Mouse (Mus musculus) MEL (cell line): ENCODE results near the gene Ntrk3. TPM values are rescaled to one million over a fixed set of nuclear protein-coding genes. Genes with fewer than 3 reads are reported as not detected.

Experiments used
- DNase-seq: peaks from one replicate; pipeline ENCODE4 v3.0.0; 2011; ENCODE audit warnings: low read depth, low spot score
- H3K27ac ChIP-seq: 2 replicates; pipeline ENCODE4 v1.5.1; 2012; ENCODE audit warnings: low read depth, mild to moderate bottlenecking, control low read depth, low read length, moderate library complexity; ENCODE audit not compliant: control insufficient read depth
- H3K27me3 ChIP-seq, 2 experiments: fragments of 150-350 bp in 1 of 2; sonication (generic) in 1 of 2; 2 replicates each; pipeline ENCODE4 v1.6.1; 2012; ENCODE audit warnings: low read length in 2 of 2, mild to moderate bottlenecking in 2 of 2, improper control_type of control experiment in 1 of 2, moderate library complexity in 1 of 2; ENCODE audit not compliant: insufficient read depth in 2 of 2, control insufficient read depth in 1 of 2
- H3K36me3 ChIP-seq, 2 experiments: 2 replicates each; pipeline ENCODE4 v1.6.1; 2012 to 2014; ENCODE audit warnings: low read length in 2 of 2, improper control_type of control experiment in 1 of 2, inconsistent platforms in 1 of 2, mild to moderate bottlenecking in 1 of 2; ENCODE audit not compliant: insufficient read depth in 2 of 2, control insufficient read depth in 1 of 2
- H3K4me1 ChIP-seq, 2 experiments: fragments of 150-350 bp in 1 of 2; sonication (generic) in 1 of 2; 2 replicates each; pipeline ENCODE4 v1.6.1; 2012; ENCODE audit warnings: low read length in 2 of 2, improper control_type of control experiment in 1 of 2, mild to moderate bottlenecking in 1 of 2; ENCODE audit not compliant: insufficient read depth in 2 of 2, control insufficient read depth in 1 of 2
- H3K4me3 ChIP-seq, 2 experiments: fragments of 150-350 bp in 1 of 2; sonication (generic) in 1 of 2; 2 replicates each; pipeline ENCODE4 v1.5.1; 2012; ENCODE audit warnings: low read depth in 2 of 2, low read length in 2 of 2, mild to moderate bottlenecking in 2 of 2, moderate library complexity in 2 of 2, control low read depth in 1 of 2, improper control_type of control experiment in 1 of 2; ENCODE audit not compliant: control insufficient read depth in 1 of 2, insufficient read depth in 1 of 2
- H3K79me2 ChIP-seq: 2 replicates; pipeline ENCODE4 v1.6.1; 2012; ENCODE audit warnings: mild to moderate bottlenecking, low read length, moderate library complexity; ENCODE audit not compliant: control insufficient read depth, poor library complexity, insufficient read depth
- H3K9ac ChIP-seq: 2 replicates; pipeline ENCODE4 v1.6.1; 2012; ENCODE audit warnings: low read depth, mild to moderate bottlenecking, control low read depth, low read length, moderate library complexity; ENCODE audit not compliant: control insufficient read depth, poor library complexity, severe bottlenecking
- H3K9me3 ChIP-seq: fragments of 150-350 bp; sonication (generic); replicated peaks from 2 replicates; pipeline ENCODE4 v1.6.1; 2012; ENCODE audit warnings: mild to moderate bottlenecking, low read length, improper control_type of control experiment, moderate library complexity; ENCODE audit not compliant: insufficient read depth
- BHLHE40 ChIP-seq: IDR thresholded peaks from 2 replicates; pipeline ENCODE4 v1.6.1; 2012; ENCODE audit warnings: low read depth, mild to moderate bottlenecking, inconsistent platforms, low read length, improper control_type of control experiment, borderline replicate concordance
- CHD1 ChIP-seq: IDR thresholded peaks from 2 replicates; pipeline ENCODE4 v1.6.1; 2012; ENCODE audit warnings: low read depth, mild to moderate bottlenecking, inconsistent platforms, low read length, improper control_type of control experiment
- E2F4 ChIP-seq: IDR thresholded peaks from 2 replicates; pipeline ENCODE4 v1.6.1; 2011; ENCODE audit warnings: low read depth, low read length, improper control_type of control experiment, borderline replicate concordance
- GABPA ChIP-seq: IDR thresholded peaks from 2 replicates; pipeline ENCODE4 v1.6.1; 2012; ENCODE audit warnings: low read depth, mild to moderate bottlenecking, inconsistent platforms, low read length, improper control_type of control experiment, moderate library complexity
- GATA1 ChIP-seq: IDR thresholded peaks from 2 replicates; pipeline ENCODE4 v1.6.1; 2011; ENCODE audit warnings: low read depth, low read length, improper control_type of control experiment
- HCFC1 ChIP-seq: IDR thresholded peaks from 2 replicates; pipeline ENCODE4 v1.6.1; 2012; ENCODE audit warnings: low read depth, mild to moderate bottlenecking, inconsistent platforms, low read length, improper control_type of control experiment, moderate library complexity
- MAFK ChIP-seq: IDR thresholded peaks from 2 replicates; pipeline ENCODE4 v1.6.1; 2011; ENCODE audit warnings: low read depth, mild to moderate bottlenecking, low read length, improper control_type of control experiment, borderline replicate concordance
- MAX ChIP-seq: IDR thresholded peaks from 2 replicates; pipeline ENCODE4 v1.6.1; 2011; ENCODE audit warnings: low read length, improper control_type of control experiment
- MEF2A ChIP-seq: IDR thresholded peaks from 2 replicates; pipeline ENCODE4 v1.6.1; 2014; ENCODE audit warnings: low read depth, mild to moderate bottlenecking, inconsistent platforms, low read length, improper control_type of control experiment; ENCODE audit not compliant: poor library complexity, insufficient replicate concordance, severe bottlenecking; ENCODE audit errors: extremely low read depth
- POLR2A ChIP-seq, 2 experiments: IDR thresholded peaks; 2 replicates each; pipeline ENCODE4 v1.6.1; 2011 to 2012; ENCODE audit warnings: low read length in 2 of 2, mild to moderate bottlenecking in 2 of 2, control low read depth in 1 of 2, improper control_type of control experiment in 1 of 2, low read depth in 1 of 2, moderate library complexity in 1 of 2; ENCODE audit not compliant: control insufficient read depth in 1 of 2, insufficient read depth in 1 of 2, poor library complexity in 1 of 2
- POLR2AphosphoS2 ChIP-seq: IDR thresholded peaks from 2 replicates; pipeline ENCODE4 v1.6.1; 2011; ENCODE audit warnings: low read length, improper control_type of control experiment
- POLR2AphosphoS5 ChIP-seq: IDR thresholded peaks from 2 replicates; pipeline ENCODE4 v1.6.1; 2012; ENCODE audit warnings: low read depth, borderline replicate concordance, mild to moderate bottlenecking, inconsistent platforms, low read length, moderate library complexity, mixed read lengths
- SMC3 ChIP-seq: IDR thresholded peaks from 2 replicates; pipeline ENCODE4 v1.6.1; 2011; ENCODE audit warnings: low read depth, low read length, improper control_type of control experiment
- TBP ChIP-seq: IDR thresholded peaks from 2 replicates; pipeline ENCODE4 v1.8.0; 2011; ENCODE audit warnings: low read depth, low read length, improper control_type of control experiment
- UBTF ChIP-seq: IDR thresholded peaks from 2 replicates; pipeline ENCODE4 v1.6.1; 2012; ENCODE audit warnings: low read depth, mild to moderate bottlenecking, inconsistent platforms, low read length, improper control_type of control experiment, moderate library complexity, borderline replicate concordance; ENCODE audit not compliant: insufficient read depth
- USF1 ChIP-seq: IDR thresholded peaks from 2 replicates; pipeline ENCODE4 v1.6.1; 2014; ENCODE audit warnings: low read depth, mild to moderate bottlenecking, inconsistent platforms, low read length, improper control_type of control experiment, moderate library complexity
- ZKSCAN1 ChIP-seq: IDR thresholded peaks from 2 replicates; pipeline ENCODE4 v1.6.1; 2012; ENCODE audit warnings: low read depth, mild to moderate bottlenecking, inconsistent platforms, low read length, improper control_type of control experiment, moderate library complexity
- ZMIZ1 ChIP-seq: IDR thresholded peaks from 2 replicates; pipeline ENCODE4 v1.6.1; 2012; ENCODE audit warnings: low read depth, mild to moderate bottlenecking, inconsistent platforms, low read length, improper control_type of control experiment, moderate library complexity
- ZNF384 ChIP-seq: IDR thresholded peaks from 2 replicates; pipeline ENCODE4 v1.6.1; 2012; ENCODE audit warnings: low read depth, mild to moderate bottlenecking, inconsistent platforms, low read length, improper control_type of control experiment
- polyA plus RNA-seq, 2 experiments: library from polyadenylated mRNA; stranded (reverse) in 1 of 2; unstranded in 1 of 2; fragments of >175 nt in 1 of 2; fragments of >200 nt in 1 of 2; gene quantifications; 2 replicates each; pipeline versions ENCODE4 v1.2.1 to v1.2.4; 2012; ENCODE audit warnings: low replicate concordance in 2 of 2, low read depth in 1 of 2; ENCODE audit not compliant: insufficient read length in 2 of 2, insufficient read depth in 1 of 2, missing spikeins in 1 of 2
- total RNA-seq: library from RNA; depleted of rRNA; stranded (reverse); fragments of 300-350 nt; gene quantifications from 2 replicates; pipeline ENCODE4 v1.2.3, GENCODE M21; 2012

The Ntrk3 gene
- total and polyA plus RNA-seq, 3 experiments, result 0.04 TPM; not detected in 2

DNA sequence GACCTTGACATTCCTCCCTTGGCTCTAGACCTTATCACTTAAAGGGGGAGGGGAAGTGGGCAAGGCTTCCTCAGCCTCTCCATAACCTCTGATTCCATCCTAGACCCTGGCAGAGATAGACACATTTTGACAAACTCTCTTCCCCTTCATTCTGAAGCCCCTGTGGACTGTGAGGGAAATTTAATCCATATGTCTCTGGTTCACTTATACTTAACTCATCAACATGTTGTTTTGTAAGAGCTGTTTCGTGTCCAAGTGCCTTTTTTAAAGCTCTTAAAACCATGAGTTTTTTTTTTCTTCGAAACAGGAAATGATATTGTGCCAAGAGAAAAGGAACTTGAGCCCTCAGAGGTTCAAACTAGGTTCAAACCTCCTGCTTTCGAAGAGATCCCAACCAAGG lies 335.3 kb downstream of the Ntrk3 start:
- no peak overlapping the region for H3K4me3 ChIP-seq
- no peaks in the 10 kb centered on the region for H3K36me3 ChIP-seq
- H3K9me3 ChIP-seq, result no peaks in the 10 kb centered on the region
- H3K9ac ChIP-seq, result no peak overlapping the region
- no peak for DNase-seq
- H3K27ac ChIP-seq, result no peak overlapping the region
- H3K79me2 ChIP-seq, result no peaks in the 10 kb centered on the region
- H3K4me1 ChIP-seq, result no peaks in the 10 kb centered on the region
- TF ChIP-seq UBTF, result no peak
- TF ChIP-seq, all 39 proteins: peak for 0
- H3K27me3 ChIP-seq, result no peaks in the 10 kb centered on the region

DNA sequence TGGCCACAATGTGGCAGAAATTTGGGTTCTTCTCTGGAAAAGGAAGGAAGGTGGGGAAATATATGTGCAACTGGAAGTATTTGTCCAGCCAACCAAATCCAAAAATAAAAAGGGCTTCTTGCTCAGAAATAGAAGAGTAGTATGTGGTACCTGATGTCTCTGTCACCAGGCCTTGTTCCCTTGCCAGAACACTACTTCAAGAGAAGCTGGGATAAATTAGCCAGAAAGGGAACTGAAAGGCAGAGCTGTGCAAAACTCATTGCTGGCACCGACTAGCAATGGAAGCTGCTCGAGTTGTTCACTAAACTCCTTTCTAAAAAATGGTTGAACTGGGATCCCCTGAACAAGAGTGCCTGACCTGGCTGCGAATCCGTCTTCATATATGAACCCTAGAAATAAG lies 337.6 kb downstream of the Ntrk3 start:
- TF ChIP-seq HCFC1 (no peak), ZKSCAN1 (no peak), E2F4 (no peak), MEF2A (no peak), SMC3 (no peak), GABPA (no peak), POLR2A (IDR thresholded peaks at IDR 0.05; ENCODE audit: control insufficient read depth in 1 of 2, insufficient read depth in 1 of 2, low read depth in 1 of 2, low read length in 2 of 2, poor library complexity in 1 of 2) (no peak), USF1 (no peak), TBP (no peak), ZMIZ1 (no peak), BHLHE40 (no peak), POLR2AphosphoS5 (no peak), POLR2AphosphoS2 (no peak), UBTF (no peak), MAX (no peak), MAFK (no peak), CHD1 (no peak), GATA1 (no peak), ZNF384 (no peak)
- H3K9ac ChIP-seq, result no peak overlapping the region
- no peaks in the 10 kb centered on the region for H3K79me2 ChIP-seq
- H3K4me1 ChIP-seq, result no peaks in the 10 kb centered on the region
- H3K4me3 ChIP-seq, result no peak overlapping the region
- no peak for DNase-seq
- no peaks in the 10 kb centered on the region for H3K36me3 ChIP-seq
- no peaks in the 10 kb centered on the region for H3K27me3 ChIP-seq
- H3K27ac ChIP-seq, result no peak overlapping the region
- no peaks in the 10 kb centered on the region for H3K9me3 ChIP-seq
